Mouse (Mus musculus) hindbrain, embryonic 12.5 days (tissue): ENCODE measurements around the gene Ifi204. TPM values are rescaled to one million over a fixed set of nuclear protein-coding genes. Genes with fewer than 3 reads are reported as not detected.
"Not testable (repeated sequence)": the region's sequence is repeated elsewhere in the genome, so short reads cannot be mapped to it uniquely, and the experiment has no call there.

Experiments
- ATAC-seq: fragments of 200-750 bp; cut with Nextera tagmentation; 2 replicates; pipeline ENCODE4 v1.8.0; 2017; ENCODE audit warnings: moderate TSS enrichment; ENCODE audit not compliant: low FRiP score
- H3K27ac ChIP-seq: fragments of 300-500 bp; sonication (generic); 2 replicates; pipeline ENCODE4 v1.5.1; 2016; ENCODE audit warnings: mild to moderate bottlenecking
- H3K27me3 ChIP-seq: fragments of 300-500 bp; sonication (generic); 2 replicates; pipeline ENCODE4 v1.6.1; 2016; ENCODE audit warnings: mild to moderate bottlenecking
- H3K36me3 ChIP-seq: fragments of 300-500 bp; sonication (generic); 2 replicates; pipeline ENCODE4 v1.6.1; 2016; ENCODE audit warnings: mild to moderate bottlenecking
- H3K4me1 ChIP-seq: fragments of 300-500 bp; sonication (generic); 2 replicates; pipeline ENCODE4 v1.6.1; 2016
- H3K4me2 ChIP-seq: fragments of 300-500 bp; sonication (generic); replicated peaks from 2 replicates; pipeline ENCODE4 v1.6.1; 2016; ENCODE audit warnings: mild to moderate bottlenecking
- H3K4me3 ChIP-seq: fragments of 300-500 bp; sonication (generic); 2 replicates; pipeline ENCODE4 v1.5.1; 2016; ENCODE audit warnings: mild to moderate bottlenecking
- H3K9ac ChIP-seq: fragments of 300-500 bp; sonication (generic); 2 replicates; pipeline ENCODE4 v1.6.1; 2016; ENCODE audit warnings: mild to moderate bottlenecking, moderate library complexity
- H3K9me3 ChIP-seq: fragments of 300-500 bp; sonication (generic); replicated peaks from 2 replicates; pipeline ENCODE4 v1.6.1; 2016; ENCODE audit warnings: mild to moderate bottlenecking
- WGBS: fragments of 180-500 bp; shearing (Covaris S2); methylation state at CpG from one replicate; pipeline ENCODE4 v1.1.7; 2016; 5-methylcytosine and 5-hydroxymethylcytosine counted together
- polyA plus RNA-seq: library from polyadenylated mRNA; unstranded; fragments of >200 nt; fragmentation: Nextera tagmentation; extraction: Ambion mirVana; gene quantifications from 2 replicates; pipeline ENCODE4 v1.2.1, GENCODE M21; 2016

The Ifi204 gene
- 0.77 and 1.5 TPM in 2 replicates for polyA plus RNA-seq

GRCm38 (mm10) chr1:173766848-173767617 lies at the start of gene Ifi204:
Ifi204 (minus strand) TSS chr1:173766943.
- WGBS = 87% methylated on average over 5 of the region's 5 CpGs
- H3K27ac ChIP-seq, H3K4me2 ChIP-seq, H3K9ac ChIP-seq, H3K27me3 ChIP-seq, H3K9me3 ChIP-seq, H3K36me3 ChIP-seq, H3K4me1 ChIP-seq, ATAC-seq, H3K4me3 ChIP-seq: not testable (repeated sequence)

GRCm38 (mm10) chr1:173809294-173809693 lies 42.6 kb upstream of the Ifi204 start:
- ATAC-seq, H3K4me3 ChIP-seq, H3K27me3 ChIP-seq, H3K4me2 ChIP-seq, H3K4me1 ChIP-seq, H3K9me3 ChIP-seq, H3K27ac ChIP-seq, H3K9ac ChIP-seq, H3K36me3 ChIP-seq: not testable (repeated sequence)
- WGBS = 90% methylated on average over 2 of the region's 2 CpGs

DNA sequence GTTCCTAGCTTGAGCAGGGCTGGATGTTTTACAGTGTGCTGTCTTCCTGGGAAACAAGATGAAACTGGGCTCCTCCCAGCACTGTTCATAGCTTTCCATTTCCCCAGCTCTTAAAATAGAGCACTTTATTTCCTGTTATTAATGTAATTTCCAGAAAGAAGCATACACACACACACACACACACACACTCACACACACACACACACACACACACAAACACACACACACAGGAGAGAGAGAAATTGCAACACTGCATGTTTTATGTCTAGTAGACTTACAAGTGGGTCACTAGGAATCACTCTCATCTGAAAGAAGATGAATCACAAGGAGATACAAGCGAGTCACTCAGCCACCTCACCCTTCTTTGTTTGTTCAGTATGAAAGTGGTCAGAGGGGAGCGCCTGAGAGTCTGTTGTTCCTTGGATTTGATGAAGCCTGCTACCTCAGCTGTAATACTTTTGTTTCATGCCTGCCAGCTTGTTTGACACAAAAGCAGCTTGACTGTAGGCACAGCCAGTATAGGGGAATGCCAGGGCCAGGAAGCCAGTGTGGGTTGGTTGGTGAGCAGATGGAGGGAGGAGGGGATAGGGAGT lies 36.0 kb upstream of the Ifi204 start:
- not testable (repeated sequence) for H3K27ac ChIP-seq, ATAC-seq, H3K9me3 ChIP-seq, H3K4me1 ChIP-seq, H3K4me2 ChIP-seq, H3K36me3 ChIP-seq, H3K9ac ChIP-seq, H3K4me3 ChIP-seq, H3K27me3 ChIP-seq
- 68% methylated on average over 2 of the region's 2 CpGs for WGBS

GRCm38 (mm10) chr1:173802207-173802606 lies 35.5 kb upstream of the Ifi204 start:
- H3K4me1 ChIP-seq, ATAC-seq, H3K4me3 ChIP-seq, H3K9me3 ChIP-seq, H3K36me3 ChIP-seq, H3K4me2 ChIP-seq, H3K27me3 ChIP-seq, H3K27ac ChIP-seq, H3K9ac ChIP-seq: not testable (repeated sequence)
- 79% methylated on average over 3 of the region's 3 CpGs for WGBS

DNA sequence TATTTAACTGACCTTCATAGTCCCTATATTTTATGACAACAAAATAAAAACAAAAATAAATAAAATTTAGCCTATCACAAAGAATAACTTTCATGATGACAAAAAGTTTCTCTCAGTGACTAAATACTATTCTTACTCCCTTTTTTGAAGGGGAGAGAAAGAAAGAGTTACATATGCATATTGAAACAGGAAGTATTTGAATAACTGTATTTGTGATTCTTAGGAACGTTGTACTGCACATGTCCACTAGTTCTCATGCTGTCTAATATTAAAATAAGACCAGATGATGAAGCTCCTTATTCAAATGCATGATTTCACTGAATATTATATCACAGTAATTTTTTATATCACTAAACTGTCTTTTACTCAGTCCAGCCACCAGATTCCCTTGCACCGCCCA lies 35.0 kb upstream of the Ifi204 start:
- not testable (repeated sequence) for H3K36me3 ChIP-seq, H3K9me3 ChIP-seq, H3K4me3 ChIP-seq, ATAC-seq, H3K4me2 ChIP-seq, H3K4me1 ChIP-seq, H3K9ac ChIP-seq, H3K27ac ChIP-seq, H3K27me3 ChIP-seq
- WGBS = 92% methylated on average over 2 of the region's 2 CpGs

DNA sequence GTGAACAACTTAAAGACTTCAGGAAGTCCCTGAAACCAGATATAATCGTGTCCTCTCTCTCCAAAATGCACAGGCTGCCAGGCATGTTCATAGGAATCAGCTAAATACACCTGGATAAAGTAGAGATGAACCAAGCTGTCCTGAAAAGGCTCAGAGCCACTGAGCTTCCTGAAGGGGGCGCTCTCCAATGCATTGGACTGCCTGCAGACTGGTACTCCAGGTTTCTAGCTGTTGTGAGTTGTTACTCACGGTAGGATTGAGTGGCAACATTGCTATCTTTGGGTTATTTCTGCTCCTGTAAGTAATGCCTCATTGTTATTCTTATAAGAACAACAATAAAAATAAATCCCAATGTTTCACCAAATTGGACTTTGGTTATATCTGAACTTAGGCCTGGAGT lies 6.7 kb upstream of the Ifi204 start:
- H3K27ac ChIP-seq, H3K27me3 ChIP-seq, H3K4me3 ChIP-seq, H3K4me2 ChIP-seq, H3K36me3 ChIP-seq, ATAC-seq, H3K9ac ChIP-seq, H3K9me3 ChIP-seq, H3K4me1 ChIP-seq: not testable (repeated sequence)
- 65% methylated on average over 3 of the region's 3 CpGs for WGBS

GRCm38 (mm10) chr1:173760032-173760431 lies 6.7 kb downstream of the Ifi204 start:
- not testable (repeated sequence) for H3K36me3 ChIP-seq, H3K4me2 ChIP-seq, ATAC-seq, H3K27ac ChIP-seq, H3K27me3 ChIP-seq, H3K9ac ChIP-seq, H3K4me1 ChIP-seq, H3K4me3 ChIP-seq, H3K9me3 ChIP-seq
- WGBS = 88% methylated on average over 5 of the region's 5 CpGs

- Histone ChIP-seq H3K27me3 (no peaks in the 10 kb centered on the region), H3K4me2 (no peak overlapping the region), H3K9me3 (no peaks in the 10 kb centered on the region), H3K4me1 (no peaks in the 10 kb centered on the region), H3K4me3 (no peak overlapping the region), H3K27ac (no peak overlapping the region), H3K9ac (no peak overlapping the region), H3K36me3 (no peaks in the 10 kb centered on the region)
- no peak for ATAC-seq
- WGBS = 82% methylated on average over 1 of the region's 1 CpGs
These were observed 24.5 kb downstream of the Ifi204 start for GRCm38 (mm10) chr1:173742262-173742661.

DNA sequence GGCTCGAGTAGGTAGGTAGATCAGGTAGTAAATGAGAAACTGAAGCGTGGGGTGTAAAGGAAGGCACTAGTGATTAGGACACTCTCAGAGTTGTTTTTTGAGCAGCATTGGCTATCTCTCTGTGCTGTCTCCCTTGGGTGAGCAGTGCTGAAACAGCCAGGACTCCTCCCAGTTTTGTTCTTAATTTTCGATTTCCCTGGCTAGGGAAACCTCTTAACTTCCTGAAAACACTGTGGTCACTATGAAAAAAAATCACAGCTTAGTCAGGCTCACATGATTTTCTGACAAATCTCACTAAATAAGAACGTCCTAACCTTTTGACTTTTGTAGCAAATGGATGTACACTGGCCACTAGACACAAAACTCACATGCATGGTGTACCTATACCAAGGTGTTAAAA lies 25.1 kb downstream of the Ifi204 start, which contains the start of gene Ifi207:
Ifi207 (minus strand) TSS at position 92 of the 400 bp plus-strand sequence.
- Histone ChIP-seq H3K4me1 (no peaks in the 10 kb centered on the region), H3K36me3 (no peaks in the 10 kb centered on the region), H3K27ac (no peak within 1 kb of the TSS), H3K4me2 (no peak within 1 kb of the TSS), H3K9me3 (no peaks in the 10 kb centered on the region), H3K4me3 (no peak within 1 kb of the TSS), H3K9ac (no peak within 1 kb of the TSS), H3K27me3 (no peaks in the 10 kb centered on the region)
- 80% methylated on average over 4 of the region's 4 CpGs for WGBS
- no peak for ATAC-seq

DNA sequence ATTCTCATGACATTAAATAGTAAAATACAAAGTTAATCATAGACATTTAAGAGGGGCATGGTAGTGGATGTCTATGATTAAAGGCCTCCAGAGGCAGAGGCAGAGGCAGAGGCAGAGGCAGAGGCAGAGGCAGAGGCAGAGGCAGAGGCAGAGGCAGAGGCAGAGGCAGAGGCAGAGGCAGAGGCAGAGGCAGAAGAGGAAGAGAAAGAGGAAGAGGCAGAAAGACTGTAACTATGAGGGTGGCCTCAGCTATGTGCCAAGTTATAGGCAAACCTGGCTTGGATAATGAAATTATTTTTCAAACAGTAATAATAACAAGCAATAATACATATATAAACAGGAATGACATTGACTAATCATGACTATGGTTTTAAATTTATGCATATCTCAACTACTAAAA lies 26.2 kb downstream of the Ifi204 start:
- Histone ChIP-seq H3K4me2 (no peak overlapping the region), H3K36me3 (no peaks in the 10 kb centered on the region), H3K27me3 (no peaks in the 10 kb centered on the region), H3K9ac (no peak overlapping the region), H3K9me3 (no peaks in the 10 kb centered on the region), H3K4me1 (no peaks in the 10 kb centered on the region), H3K4me3 (no peak overlapping the region), H3K27ac (no peak overlapping the region)
- ATAC-seq = no peak

DNA sequence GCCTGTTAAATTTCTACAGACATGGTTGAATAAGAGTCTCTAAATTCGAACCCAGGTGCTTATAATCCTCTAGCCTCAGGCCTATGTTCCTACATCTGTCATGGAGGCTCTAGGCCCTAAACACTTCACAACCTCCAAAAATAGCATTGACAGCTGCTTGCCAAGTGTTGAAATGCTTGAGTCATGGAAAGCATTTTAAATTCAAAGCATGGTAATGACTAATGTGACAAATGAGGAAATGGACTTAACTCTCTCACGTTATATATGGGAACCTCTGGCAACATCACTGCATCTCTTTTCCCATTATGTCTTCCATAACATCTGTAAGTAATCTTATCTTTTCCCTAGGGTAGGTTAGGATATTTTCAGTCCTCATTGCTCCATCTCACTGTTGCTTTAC lies 29.8 kb downstream of the Ifi204 start:
- Histone ChIP-seq H3K9ac (no peak overlapping the region), H3K4me2 (no peak overlapping the region), H3K4me1 (no peaks in the 10 kb centered on the region), H3K4me3 (no peak overlapping the region), H3K27ac (no peak overlapping the region), H3K9me3 (no peaks in the 10 kb centered on the region), H3K27me3 (no peaks in the 10 kb centered on the region), H3K36me3 (no peaks in the 10 kb centered on the region)
- no peak for ATAC-seq
- 78% methylated on average over 2 of the region's 2 CpGs for WGBS

GRCm38 (mm10) chr1:173735015-173735414 lies 31.7 kb downstream of the Ifi204 start:
- H3K4me3 ChIP-seq, H3K4me2 ChIP-seq, H3K27me3 ChIP-seq, H3K4me1 ChIP-seq, ATAC-seq, H3K36me3 ChIP-seq, H3K27ac ChIP-seq, H3K9me3 ChIP-seq, H3K9ac ChIP-seq: not testable (repeated sequence)
- 90% methylated on average over 4 of the region's 4 CpGs for WGBS

DNA sequence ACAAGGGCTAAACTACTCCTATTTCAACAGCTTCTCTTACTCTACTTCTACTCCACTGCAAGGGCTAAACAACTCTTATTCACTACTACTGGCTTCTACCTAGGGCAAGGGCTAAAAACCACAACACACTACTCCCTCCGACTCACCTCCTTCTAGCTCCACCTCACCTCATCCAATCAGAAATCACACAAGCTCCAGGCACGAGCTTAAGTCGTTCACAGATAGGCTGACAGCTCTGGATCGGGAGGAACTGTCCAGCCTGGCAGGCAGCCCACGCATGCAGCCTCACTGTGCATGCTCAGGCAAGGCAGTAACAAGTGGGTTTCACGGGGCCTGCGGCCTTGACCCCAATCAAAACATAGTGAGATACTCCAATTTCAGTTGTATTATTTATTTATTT lies 33.5 kb downstream of the Ifi204 start:
- no peak for ATAC-seq
- 45% methylated on average over 7 of the region's 7 CpGs for WGBS
- Histone ChIP-seq H3K9me3 (no peaks in the 10 kb centered on the region), H3K27me3 (no peaks in the 10 kb centered on the region), H3K27ac (no peak overlapping the region), H3K4me1 (no peaks in the 10 kb centered on the region), H3K4me3 (no peak overlapping the region), H3K9ac (no peak overlapping the region), H3K36me3 (no peaks in the 10 kb centered on the region), H3K4me2 (no peak overlapping the region)
